Mouse (Mus musculus) embryonic facial prominence, embryonic 12.5 days (tissue): ENCODE data around the gene Slc22a29. TPM values are rescaled to one million over a fixed set of nuclear protein-coding genes. Genes with fewer than 3 reads are reported as not detected.
"Not testable (repeated sequence)": the region's sequence is repeated elsewhere in the genome, so short reads cannot be mapped to it uniquely, and the experiment has no call there.

Source experiments
- ATAC-seq: fragments of 200-750 bp; cut with Nextera tagmentation; 2 replicates; pipeline ENCODE4 v1.8.0; 2017; ENCODE audit not compliant: insufficient number of reproducible peaks, insufficient read depth, low FRiP score, low TSS enrichment
- H3K27ac ChIP-seq: fragments of 300-500 bp; sonication (generic); 2 replicates; pipeline ENCODE4 v1.5.1; 2016; ENCODE audit warnings: mild to moderate bottlenecking
- H3K27me3 ChIP-seq: fragments of 300-500 bp; sonication (generic); 2 replicates; pipeline ENCODE4 v1.6.1; 2016; ENCODE audit warnings: mild to moderate bottlenecking, moderate library complexity
- H3K36me3 ChIP-seq: fragments of 300-500 bp; sonication (generic); 2 replicates; pipeline ENCODE4 v1.6.1; 2016; ENCODE audit warnings: mild to moderate bottlenecking
- H3K4me1 ChIP-seq: fragments of 300-500 bp; sonication (generic); 2 replicates; pipeline ENCODE4 v1.6.1; 2016
- H3K4me2 ChIP-seq: fragments of 300-500 bp; sonication (generic); replicated peaks from 2 replicates; pipeline ENCODE4 v1.6.1; 2016; ENCODE audit warnings: mild to moderate bottlenecking, moderate library complexity
- H3K4me3 ChIP-seq: fragments of 300-500 bp; sonication (generic); 2 replicates; pipeline ENCODE4 v1.5.1; 2016; ENCODE audit warnings: mild to moderate bottlenecking
- H3K9ac ChIP-seq: fragments of 300-500 bp; sonication (generic); 2 replicates; pipeline ENCODE4 v1.6.1; 2016; ENCODE audit warnings: mild to moderate bottlenecking, moderate library complexity
- H3K9me3 ChIP-seq: fragments of 300-500 bp; sonication (generic); 2 replicates; pipeline ENCODE4 v1.6.1; 2016; ENCODE audit warnings: mild to moderate bottlenecking, moderate library complexity
- WGBS: fragments of 180-500 bp; shearing (Covaris S2); methylation state at CpG from one replicate; pipeline ENCODE4 v1.1.7; 2016; 5-methylcytosine and 5-hydroxymethylcytosine counted together
- polyA plus RNA-seq: library from polyadenylated mRNA; unstranded; fragments of >200 nt; fragmentation: Nextera tagmentation; extraction: Ambion mirVana; gene quantifications from 2 replicates; pipeline ENCODE4 v1.2.1, GENCODE M21; 2016

The Slc22a29 gene
- polyA plus RNA-seq = 0.14 TPM in 1 of 2 replicates, not detected in the other

DNA sequence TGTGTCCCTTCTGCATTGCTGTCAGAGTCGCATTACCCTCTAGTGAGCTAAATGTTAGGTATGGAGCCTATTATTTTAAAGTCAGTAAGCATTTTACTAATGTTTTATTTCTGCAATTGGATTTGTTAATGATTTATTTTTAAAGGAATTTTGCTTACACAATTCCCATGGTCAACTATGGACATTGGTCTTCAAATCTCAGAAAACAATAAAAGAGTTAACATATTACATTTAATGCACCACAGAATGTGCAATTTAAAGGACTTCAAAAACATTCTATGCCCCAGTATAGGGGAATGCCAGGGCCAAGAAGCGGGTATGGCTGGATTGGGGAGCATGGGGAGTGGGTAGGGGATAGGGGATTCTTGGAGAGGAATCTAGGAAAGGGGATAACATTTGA, at the start of gene Slc22a29:
Gene Slc22a29 (minus strand): TSS at position 101 of the 400 bp plus-strand sequence.
- no peak for ATAC-seq

DNA sequence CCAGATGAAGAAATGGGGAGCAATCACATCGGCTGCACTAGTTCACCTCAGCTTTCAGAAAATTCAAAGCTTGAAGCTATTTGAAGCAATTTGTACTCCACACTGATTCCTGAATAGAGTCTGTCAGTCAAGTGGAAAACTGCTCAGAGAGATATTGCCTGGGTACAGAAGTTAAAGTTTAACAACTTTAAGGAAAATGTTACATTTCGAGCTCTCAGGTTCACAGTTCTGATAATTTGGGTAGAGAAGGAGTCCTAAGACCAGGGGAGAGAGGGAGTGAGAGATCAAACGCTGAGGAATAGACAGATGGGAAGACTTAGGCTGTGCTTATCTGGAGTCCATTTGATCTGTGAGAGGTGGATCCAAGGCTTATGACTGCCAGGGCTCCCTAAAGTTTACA, 46.6 kb upstream of the Slc22a29 start:
- H3K9me3 ChIP-seq = no peaks in the 10 kb centered on the region
- H3K4me3 ChIP-seq = no peak overlapping the region
- no peak for ATAC-seq
- no peaks in the 10 kb centered on the region for H3K4me1 ChIP-seq
- no peaks in the 10 kb centered on the region for H3K27me3 ChIP-seq
- H3K36me3 ChIP-seq = no peaks in the 10 kb centered on the region
- no peak overlapping the region for H3K27ac ChIP-seq
- H3K4me2 ChIP-seq = no peak overlapping the region
- WGBS = 74% methylated on average over 3 of the region's 3 CpGs
- no peak overlapping the region for H3K9ac ChIP-seq

More for the DNA sequence above, at the start of gene Slc22a29:
- no peak within 1 kb of the TSS for H3K27ac ChIP-seq
- no peaks in the 10 kb centered on the region for H3K4me1 ChIP-seq
- H3K9me3 ChIP-seq = no peaks in the 10 kb centered on the region
- WGBS = 75% methylated on average over 2 of the region's 2 CpGs
- no peak within 1 kb of the TSS for H3K4me3 ChIP-seq
- H3K27me3 ChIP-seq = no peaks in the 10 kb centered on the region
- H3K4me2 ChIP-seq = no peak within 1 kb of the TSS
- no peak within 1 kb of the TSS for H3K9ac ChIP-seq
- H3K36me3 ChIP-seq = no peaks in the 10 kb centered on the region

DNA sequence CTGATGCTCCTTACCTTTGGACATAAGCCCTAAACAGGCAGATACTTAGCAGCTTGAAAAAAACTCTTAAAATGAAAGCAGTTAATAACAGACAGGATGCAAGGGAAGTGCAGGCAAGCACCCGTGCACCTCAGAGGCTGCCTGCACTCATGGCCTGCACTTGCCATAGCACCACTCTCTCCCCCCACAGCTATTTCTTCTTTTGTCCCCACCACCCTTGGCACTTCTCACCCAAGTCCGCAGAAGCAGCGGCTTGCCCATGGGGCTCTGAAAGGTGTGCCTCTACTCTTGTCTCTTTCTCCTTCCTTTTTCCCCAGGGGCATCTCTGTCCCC, 34.0 kb upstream of the Slc22a29 start:
- H3K36me3 ChIP-seq = no peaks in the 10 kb centered on the region
- 0 out of 2 replicates have a peak overlapping the region, but pooled peaks have one; percentile 63 for H3K27ac ChIP-seq
- 0 out of 2 replicates have a peak, but pooled peaks have one; percentile 15 for ATAC-seq
- H3K9ac ChIP-seq = peak overlapping the region; percentile 61
- 18% methylated on average over 3 of the region's 3 CpGs for WGBS
- 0 out of 2 replicates have a peak, but pooled peaks cover 2% of the 10 kb centered on the region for H3K9me3 ChIP-seq
- peak overlapping the region; percentile 58 for H3K4me3 ChIP-seq
- H3K4me1 ChIP-seq = no peaks in the 10 kb centered on the region
- H3K27me3 ChIP-seq = no peaks in the 10 kb centered on the region
- H3K4me2 ChIP-seq = peak overlapping the region; percentile 70

DNA sequence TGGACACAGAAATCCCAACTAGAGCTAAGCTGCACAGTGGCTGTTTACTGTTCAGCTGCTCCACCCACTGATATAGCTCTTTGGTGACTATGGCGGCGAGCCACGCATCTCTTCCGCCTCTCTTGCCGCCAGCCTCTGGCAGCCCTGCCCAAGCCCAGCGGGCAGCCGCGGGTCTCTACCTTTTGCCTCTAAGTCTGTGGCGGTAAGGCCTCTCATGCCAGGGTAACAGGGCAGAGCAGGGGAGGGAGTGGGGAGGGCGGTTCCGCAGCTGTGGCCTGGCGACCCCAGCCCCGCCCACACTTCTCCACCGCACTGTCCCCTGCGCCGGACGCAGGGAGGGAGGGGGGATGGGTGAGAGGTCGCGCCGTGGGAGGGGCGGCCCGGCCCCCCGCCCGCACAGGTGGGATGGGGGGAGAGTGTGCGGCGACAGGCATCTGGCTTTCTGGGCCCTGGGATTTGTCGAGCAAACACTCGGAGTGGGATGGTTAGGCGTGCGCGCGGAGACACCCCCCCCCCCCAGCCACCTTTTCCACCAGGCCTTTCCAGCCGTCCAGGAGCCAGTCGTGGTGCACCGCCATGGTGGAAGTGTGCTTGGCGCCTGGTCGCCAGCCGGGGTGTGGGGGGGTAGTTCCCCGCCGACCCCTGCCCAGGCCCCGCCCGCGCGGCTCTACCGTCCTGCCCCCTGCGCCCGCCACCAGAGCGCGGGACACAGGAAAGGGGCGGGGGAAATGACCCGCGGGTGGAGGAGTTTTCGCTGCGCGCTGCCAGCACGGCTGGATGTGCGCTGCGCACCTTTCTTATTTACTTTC, 33.4 kb upstream of the Slc22a29 start:
- Histone ChIP-seq H3K9me3 (no peaks in the 10 kb centered on the region), H3K27ac (peak overlapping the region; percentile 63), H3K4me2 (peak overlapping the region; percentile 70), H3K36me3 (no peaks in the 10 kb centered on the region), H3K27me3 (no peaks in the 10 kb centered on the region), H3K4me3 (peak overlapping the region; percentile 58), H3K4me1 (no peaks in the 10 kb centered on the region), H3K9ac (peak overlapping the region; percentile 61)
- WGBS = 7% methylated on average over 46 of the region's 58 CpGs
- peak; percentile 83 for ATAC-seq

DNA sequence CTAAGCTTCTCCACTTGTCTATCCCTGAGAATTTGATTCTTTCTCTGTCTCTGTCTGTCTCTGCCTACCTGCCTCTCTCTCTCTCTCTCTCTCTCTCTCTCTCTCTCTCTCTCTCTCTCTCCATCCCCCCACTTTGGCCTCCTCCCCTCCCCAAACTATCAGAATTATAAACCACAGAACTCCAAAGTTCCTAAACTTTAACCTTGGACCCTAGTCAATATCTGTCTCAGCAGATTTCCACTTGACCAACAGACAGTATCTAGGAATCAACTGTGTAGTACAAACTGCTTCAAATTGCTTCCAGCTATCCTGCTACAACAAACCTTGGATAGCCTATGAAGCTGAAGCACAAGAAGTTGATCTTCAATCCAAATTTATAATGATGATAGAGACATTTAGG, 10.2 kb upstream of the Slc22a29 start:
- Histone ChIP-seq H3K9me3 (no peaks in the 10 kb centered on the region), H3K36me3 (no peaks in the 10 kb centered on the region), H3K4me1 (no peaks in the 10 kb centered on the region), H3K27me3 (no peaks in the 10 kb centered on the region), H3K4me2 (no peak overlapping the region), H3K9ac (no peak overlapping the region), H3K27ac (no peak overlapping the region), H3K4me3 (no peak overlapping the region)
- ATAC-seq = no peak

DNA sequence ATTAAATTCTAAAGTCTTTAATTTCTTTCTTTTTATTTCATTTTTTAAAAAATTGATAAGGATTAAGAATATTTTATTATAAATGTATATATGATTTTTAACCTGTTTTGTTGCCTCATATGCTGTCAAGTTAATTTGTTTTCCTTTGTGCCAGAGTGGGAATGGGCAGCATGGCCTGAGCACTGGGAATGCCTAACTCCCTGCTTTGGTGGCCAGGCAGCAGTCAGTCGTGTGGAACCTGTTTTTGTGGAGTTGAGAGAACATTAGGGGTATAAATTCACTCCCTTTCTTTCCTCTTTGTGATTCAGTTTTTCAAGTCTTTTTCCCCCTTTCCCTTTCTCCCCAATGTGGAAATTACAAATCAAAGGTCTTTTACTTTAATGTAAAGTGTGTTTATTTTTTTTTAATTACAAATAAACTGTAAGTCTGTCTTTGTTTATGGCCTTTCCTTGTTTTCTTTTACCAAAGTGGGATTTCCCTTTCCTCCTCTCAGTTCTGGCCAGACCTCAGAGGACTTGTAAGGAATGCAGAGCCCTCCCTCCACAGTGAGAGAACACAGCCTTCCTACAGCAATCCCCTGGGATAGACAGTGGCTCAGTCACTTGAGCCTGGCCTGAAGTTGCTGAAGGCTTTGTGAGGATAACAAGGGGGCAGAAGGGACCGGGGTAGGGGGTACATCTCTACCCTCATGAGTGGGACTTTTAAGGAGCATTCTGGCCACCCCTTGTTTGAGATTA, 69.7 kb downstream of the Slc22a29 start:
- Histone ChIP-seq H3K4me3 (no peak overlapping the region), H3K27me3 (no peaks in the 10 kb centered on the region), H3K9ac (no peak overlapping the region), H3K4me1 (no peaks in the 10 kb centered on the region), H3K9me3 (peaks cover 9% of the 10 kb centered on the region; the same call in 1 of the 2 replicates), H3K4me2 (no peak overlapping the region), H3K36me3 (no peaks in the 10 kb centered on the region), H3K27ac (no peak overlapping the region)
- 53% methylated on average over 2 of the region's 2 CpGs for WGBS
- no peak for ATAC-seq

DNA sequence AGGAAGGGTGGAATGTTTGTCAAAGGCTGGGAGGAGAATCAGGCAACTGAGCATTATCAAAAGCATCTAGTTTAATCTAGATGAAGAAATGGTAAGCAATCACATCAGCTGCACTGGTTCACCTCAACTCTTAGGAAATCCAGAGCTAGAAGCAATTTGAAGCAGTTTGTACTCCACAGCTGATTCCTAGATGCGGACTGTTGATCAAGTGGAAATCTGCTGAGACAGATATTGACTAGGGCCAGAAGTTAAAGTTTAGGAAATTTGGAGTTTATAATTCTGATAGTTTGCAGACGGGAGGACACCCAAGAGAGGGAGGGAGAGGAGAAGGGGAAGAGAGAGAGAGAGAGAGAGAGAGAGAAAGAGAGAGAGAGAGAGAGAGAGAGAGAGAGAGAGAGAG, 76.0 kb downstream of the Slc22a29 start:
- 86% methylated on average over 2 of the region's 2 CpGs for WGBS
- H3K9ac ChIP-seq, H3K9me3 ChIP-seq, H3K27ac ChIP-seq, H3K4me1 ChIP-seq, ATAC-seq, H3K27me3 ChIP-seq, H3K36me3 ChIP-seq, H3K4me2 ChIP-seq, H3K4me3 ChIP-seq: not testable (repeated sequence)

DNA sequence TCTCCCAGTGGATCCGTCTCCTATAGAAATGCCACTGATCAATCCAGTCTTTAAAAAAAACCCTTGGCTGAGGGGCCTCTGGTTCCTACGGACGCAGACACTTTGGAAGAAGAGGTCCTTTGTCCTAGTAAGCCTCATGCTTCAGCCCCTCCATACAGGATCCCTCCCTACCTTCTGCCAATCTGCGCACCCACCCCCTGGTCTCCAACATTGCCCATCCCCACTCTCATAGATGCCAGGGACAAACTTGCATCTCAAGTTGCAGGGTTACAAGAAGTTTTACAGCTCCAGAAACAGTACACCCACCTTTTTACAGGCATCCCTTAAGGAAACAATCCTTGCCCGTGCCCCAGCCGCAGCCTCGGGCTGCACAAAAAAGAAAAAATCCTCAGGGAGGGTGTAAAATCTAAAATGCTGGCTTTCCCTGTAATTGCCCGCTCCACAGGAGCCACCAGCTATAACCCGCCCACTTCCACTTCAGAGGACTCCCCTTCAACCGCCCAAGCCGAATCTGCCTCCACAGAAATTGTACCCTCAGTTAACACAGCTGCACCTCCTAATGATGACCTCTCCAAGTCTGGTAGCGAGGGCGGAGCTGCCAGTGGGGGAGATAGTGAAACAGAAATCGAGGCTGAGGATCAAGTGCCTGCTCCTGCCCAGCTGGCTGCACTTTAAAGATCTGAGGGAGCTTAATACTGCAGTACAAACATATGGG, 84.4 kb downstream of the Slc22a29 start:
- ATAC-seq, H3K9ac ChIP-seq, H3K4me3 ChIP-seq, H3K4me2 ChIP-seq, H3K27ac ChIP-seq, H3K27me3 ChIP-seq, H3K36me3 ChIP-seq, H3K4me1 ChIP-seq, H3K9me3 ChIP-seq: not testable (repeated sequence)
- WGBS = 66% methylated on average over 14 of the region's 14 CpGs

DNA sequence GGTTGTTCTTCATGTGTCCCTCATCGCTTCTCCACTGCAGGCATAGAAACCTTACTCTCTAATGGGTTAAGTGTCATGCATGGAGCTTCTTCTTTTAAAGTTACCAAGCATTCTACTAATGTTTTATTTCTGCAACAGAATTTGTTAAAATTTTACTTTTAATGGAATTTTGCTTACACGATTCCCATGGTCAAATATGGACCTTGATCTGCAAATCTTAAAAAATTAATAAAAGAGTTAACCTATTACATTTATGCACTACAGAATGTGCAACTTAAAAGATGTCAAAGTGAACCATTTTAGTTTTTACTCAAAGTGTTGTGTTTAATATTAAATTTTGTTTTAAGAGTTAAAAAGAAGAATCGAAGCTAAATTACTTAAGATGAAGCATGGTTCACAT, 86.8 kb downstream of the Slc22a29 start, which contains the start of gene Slc22a28:
Gene Slc22a28 (minus strand): TSS at position 102 of the 400 bp plus-strand sequence.
- WGBS = 82% methylated on average over 2 of the region's 3 CpGs
- H3K9ac ChIP-seq, H3K4me1 ChIP-seq, H3K27ac ChIP-seq, ATAC-seq, H3K9me3 ChIP-seq, H3K36me3 ChIP-seq, H3K4me2 ChIP-seq, H3K27me3 ChIP-seq, H3K4me3 ChIP-seq: not testable (repeated sequence)
